Mouse (Mus musculus) fat pad, adult 2 months (tissue): Measurements from ENCODE around the gene Zdhhc19.

Experiments
- DNase-seq: peaks from one replicate; pipeline ENCODE4 v3.0.0-alpha.2; 2011; ENCODE audit warnings: low read depth, low spot score; ENCODE audit errors: extremely low read depth

Zdhhc19 gene

GRCm38 (mm10) chr16:32547156-32548068 is 51.3 kb downstream of the Zdhhc19 start:
- DNase-seq = no peak

- no peak for DNase-seq
These were observed 54.0 kb downstream of the Zdhhc19 start for GRCm38 (mm10) chr16:32550084-32550483.

GRCm38 (mm10) chr16:32550487-32550886 is 54.4 kb downstream of the Zdhhc19 start:
- no peak for DNase-seq

- peak; percentile 68 for DNase-seq
These were observed 55.3 kb downstream of the Zdhhc19 start for GRCm38 (mm10) chr16:32551346-32551747.

GRCm38 (mm10) chr16:32555588-32555987 is 59.5 kb downstream of the Zdhhc19 start:
- peak; percentile 80 for DNase-seq

GRCm38 (mm10) chr16:32559493-32559892 is 63.4 kb downstream of the Zdhhc19 start:
- no peak for DNase-seq

GRCm38 (mm10) chr16:32563056-32563793 is 67.2 kb downstream of the Zdhhc19 start:
- DNase-seq = peak; percentile 64

- DNase-seq = no peak
These were observed 71.2 kb downstream of the Zdhhc19 start for GRCm38 (mm10) chr16:32567282-32567681.

GRCm38 (mm10) chr16:32568401-32568800 is 72.3 kb downstream of the Zdhhc19 start:
- DNase-seq = no peak

GRCm38 (mm10) chr16:32570042-32570441 is 74.0 kb downstream of the Zdhhc19 start:
- DNase-seq = no peak

GRCm38 (mm10) chr16:32572528-32572927 is 76.5 kb downstream of the Zdhhc19 start:
- DNase-seq = no peak

GRCm38 (mm10) chr16:32586482-32586881 is 90.4 kb downstream of the Zdhhc19 start:
- DNase-seq = no peak

GRCm38 (mm10) chr16:32588568-32588967 is 92.5 kb downstream of the Zdhhc19 start:
- no peak for DNase-seq

GRCm38 (mm10) chr16:32591521-32591920 is 95.5 kb downstream of the Zdhhc19 start:
- DNase-seq = no peak

GRCm38 (mm10) chr16:32593283-32593805 is 97.3 kb downstream of the Zdhhc19 start:
- DNase-seq = no peak

GRCm38 (mm10) chr16:32593916-32594315 is 97.9 kb downstream of the Zdhhc19 start:
- no peak for DNase-seq

- DNase-seq = no peak
These were observed 98.6 kb downstream of the Zdhhc19 start for GRCm38 (mm10) chr16:32594701-32595100.

- DNase-seq = no peak
These were observed 99.2 kb downstream of the Zdhhc19 start for GRCm38 (mm10) chr16:32595142-32595855.

- DNase-seq = no peak
These were observed 101.9 kb downstream of the Zdhhc19 start for GRCm38 (mm10) chr16:32597909-32598381.

GRCm38 (mm10) chr16:32599151-32599550 is 103.1 kb downstream of the Zdhhc19 start:
- no peak for DNase-seq

- DNase-seq = no peak
These were observed 106.2 kb downstream of the Zdhhc19 start for GRCm38 (mm10) chr16:32602193-32602685.
